Mouse (Mus musculus) erythroblast, embryonic 14.5 days (primary cell): ENCODE results near the gene Maml3.

Experiments
- GATA1 ChIP-seq: IDR thresholded peaks from 2 replicates; pipeline ENCODE4 v1.6.1; 2012; ENCODE audit warnings: low read length, inconsistent platforms, mixed read lengths
- TAL1 ChIP-seq: IDR thresholded peaks from 3 replicates; pipeline ENCODE4 v1.6.1; 2012; ENCODE audit warnings: low read length, inconsistent platforms, mixed read lengths

GRCm38 (mm10) chr3:51953927-51954326 lies 150.9 kb downstream of the Maml3 start:
- TF ChIP-seq TAL1 (no peak), GATA1 (no peak)
